Mouse (Mus musculus): ENCODE results near the gene Zfp37.
"Not testable (repeated sequence)": the region's sequence is repeated elsewhere in the genome, so short reads cannot be mapped to it uniquely, and the experiment has no call there.

Zfp37 gene

DNA sequence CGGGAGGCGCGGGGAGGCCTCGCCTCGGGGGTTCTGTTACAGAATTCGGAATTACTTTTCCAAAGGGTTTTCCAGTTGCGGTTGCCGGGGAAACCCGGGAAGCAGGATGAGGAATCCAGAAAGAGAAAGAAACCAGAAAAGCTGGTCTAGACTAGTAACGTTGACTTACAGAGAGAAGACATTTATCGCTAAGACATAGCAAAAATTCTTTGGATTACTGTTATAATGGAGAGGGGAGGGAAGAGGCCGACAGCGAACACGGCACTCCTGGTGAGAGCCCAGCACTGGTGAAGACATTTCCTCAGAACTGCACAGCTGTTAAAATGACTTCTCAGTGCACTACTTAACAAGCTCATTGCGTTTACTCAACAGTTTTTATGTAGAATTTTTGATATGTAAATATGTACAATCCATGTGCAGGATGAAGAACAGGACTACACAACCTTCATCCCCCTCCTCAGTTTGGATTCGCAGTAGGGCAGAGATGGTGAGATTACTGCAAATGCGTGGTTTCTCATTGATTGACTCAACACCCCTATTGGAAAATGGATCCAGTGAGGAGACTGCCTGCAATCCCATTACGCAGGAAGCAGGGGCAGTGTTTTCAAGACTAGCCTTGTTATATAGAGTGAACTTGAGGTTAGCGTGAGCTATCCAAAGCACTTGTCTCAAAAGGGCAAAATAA is 22.0 kb downstream of the Zfp37 start:
- DNase-seq: no peak

DNA sequence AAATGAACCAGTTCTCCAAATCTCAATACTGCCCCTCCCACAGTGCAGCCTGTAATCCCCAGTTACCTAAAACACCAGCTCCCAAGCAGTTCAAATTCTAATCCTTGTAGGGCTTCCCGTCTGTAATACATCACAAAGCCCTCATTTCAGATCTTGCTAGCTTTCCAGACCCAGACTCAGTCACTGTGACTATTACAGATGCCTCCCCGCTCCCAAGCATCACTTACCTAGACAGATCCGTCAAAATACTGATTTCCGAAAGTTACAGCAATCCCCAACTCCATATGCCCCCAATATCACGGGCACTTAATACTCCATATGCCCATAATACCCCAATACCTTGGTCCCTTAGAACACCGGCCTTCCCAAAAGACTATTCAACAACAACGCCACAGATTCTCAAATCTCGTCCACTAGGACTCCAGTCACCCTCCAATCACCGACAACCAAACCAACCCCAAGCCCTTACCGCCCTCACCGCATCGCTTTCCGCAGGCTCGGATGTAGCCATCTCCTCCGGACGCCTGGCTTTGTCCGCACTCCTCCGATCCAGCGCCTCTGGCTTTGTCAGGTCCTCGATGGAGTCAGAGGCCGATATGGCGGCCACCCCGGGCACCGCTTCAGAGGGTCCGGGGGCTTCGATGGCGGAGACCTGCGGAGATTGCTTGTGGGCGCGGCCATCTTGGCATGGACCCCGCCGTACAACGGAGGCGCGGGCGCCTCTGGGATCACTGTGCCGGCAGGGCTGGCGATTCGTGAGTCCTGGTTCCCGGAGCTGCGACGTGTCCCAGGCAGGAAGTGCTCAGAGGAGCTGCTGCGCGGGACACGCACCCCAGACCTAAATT is 22.8 kb downstream of the Zfp37 start:
- peak; percentile 75 to 77 for DNase-seq

DNA sequence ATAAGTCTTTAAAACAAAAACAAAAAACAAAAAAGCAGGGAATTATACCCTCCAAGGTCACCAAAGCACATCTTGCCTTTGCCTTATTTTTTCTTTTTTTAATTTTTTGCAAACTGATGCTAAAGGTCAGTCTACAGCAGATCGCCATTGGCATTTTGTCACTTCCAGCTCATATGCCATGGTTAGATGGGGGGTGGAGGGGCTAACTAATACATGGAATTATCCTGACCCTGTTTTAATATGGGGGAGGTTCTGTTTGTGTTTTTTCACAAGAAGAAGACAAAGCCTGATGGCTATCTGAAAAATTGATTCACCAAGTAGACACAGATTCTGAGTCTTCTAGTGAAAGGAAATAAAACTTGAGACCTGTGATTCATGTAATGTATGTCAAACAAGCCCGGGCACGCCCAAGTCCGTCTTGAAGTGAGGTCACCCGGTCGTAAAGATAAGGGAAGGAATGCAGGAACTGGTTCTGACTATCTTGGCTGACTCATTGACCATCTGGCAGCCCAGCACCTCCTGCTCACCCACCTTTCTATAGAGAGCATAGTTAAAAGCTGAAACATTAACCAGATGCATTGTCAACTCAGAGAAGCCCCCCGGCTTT is 30.8 kb downstream of the Zfp37 start:
- no peak for DNase-seq

GRCm38 (mm10) chr4:62188778-62189177 is 42.1 kb downstream of the Zfp37 start:
- no peak for DNase-seq

GRCm38 (mm10) chr4:62177282-62177681 is 53.6 kb downstream of the Zfp37 start:
- peak in 1 of 2 experiments; percentile 2 for DNase-seq

GRCm38 (mm10) chr4:62174471-62174870 is 56.4 kb downstream of the Zfp37 start:
- DNase-seq: no peak

GRCm38 (mm10) chr4:62167636-62168035 is 63.2 kb downstream of the Zfp37 start:
- not testable (repeated sequence) for DNase-seq

DNA sequence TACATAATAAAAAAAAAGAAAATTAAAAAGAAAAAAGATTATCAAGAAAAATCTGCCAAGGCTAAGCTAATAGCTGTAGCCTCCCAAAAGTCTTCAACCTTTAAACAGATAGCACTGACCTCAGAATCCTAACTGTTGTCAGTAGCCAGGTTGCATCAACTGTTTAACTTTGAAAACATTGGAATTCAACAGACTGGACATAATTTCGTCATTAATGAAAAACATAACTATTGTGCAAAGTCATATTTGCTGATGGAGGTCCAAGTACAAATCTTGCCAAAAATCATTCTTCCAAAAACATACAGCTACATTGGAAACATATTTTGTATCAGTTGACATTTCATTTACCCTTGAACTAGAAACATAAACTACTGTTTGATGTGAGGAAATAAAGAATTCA is 72.4 kb downstream of the Zfp37 start:
- DNase-seq: no peak

DNA sequence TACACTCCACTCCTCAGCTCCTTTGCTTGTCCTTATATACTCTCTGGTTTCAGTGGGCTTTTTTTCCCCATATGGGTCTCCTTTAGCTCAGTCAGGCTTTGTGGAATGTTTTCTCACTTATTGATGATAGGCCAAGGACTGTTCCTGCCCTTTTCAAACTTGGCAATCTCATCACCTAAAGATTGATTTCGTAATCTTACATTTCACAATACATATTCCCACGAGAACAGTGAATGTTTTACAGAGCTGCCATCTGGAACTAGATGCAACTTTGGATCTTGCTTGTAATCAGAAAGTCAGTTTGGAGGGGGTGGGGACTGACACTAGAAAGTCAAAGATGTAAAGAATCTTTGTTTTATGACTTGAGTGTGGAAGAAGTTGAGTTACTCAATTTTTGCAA is 80.0 kb downstream of the Zfp37 start, which contains the start of gene Mup21:
Gene Mup21 (minus strand): TSS at position 53 of the 400 bp plus-strand sequence.
- DNase-seq: no peak

All from kidney, adult 8-10 months (tissue).